Mouse (Mus musculus): ENCODE results near the gene Mettl6. TPM values are rescaled to one million over a fixed set of nuclear protein-coding genes. Genes with fewer than 3 reads are reported as not detected.

Gene Mettl6
- polyA plus RNA-seq, 1 experiment, result 17.0 TPM

- Histone ChIP-seq H3ac (ENCODE audit: control insufficient read depth, insufficient read length, low read depth) (no peak overlapping the region), H3K36me3 (ENCODE audit: control insufficient read depth, insufficient read depth) (no peaks in the 10 kb centered on the region), H3K79me2 (ENCODE audit: control insufficient read depth, insufficient read depth) (peaks cover 16% of the 10 kb centered on the region), H3K27me3 (ENCODE audit: control insufficient read depth, insufficient read depth, insufficient read length) (no peaks in the 10 kb centered on the region), H3K79me3 (ENCODE audit: low read depth) (peaks cover 4% of the 10 kb centered on the region), H3K4me3 (ENCODE audit: insufficient read depth, poor library complexity, severe bottlenecking) (no peak overlapping the region)
- no peak for TF ChIP-seq USF1 (IDR thresholded peaks at IDR 0.05; ENCODE audit: low read depth)
- TF ChIP-seq CTCF (IDR thresholded peaks at IDR 0.05; ENCODE audit: control insufficient read depth, insufficient read depth, insufficient read length), result no peak
- no peak for TF ChIP-seq MYOG (IDR thresholded peaks at IDR 0.05; ENCODE audit: control insufficient read depth, extremely low read depth, insufficient read length)
- no peak for TF ChIP-seq MYOD1 (IDR thresholded peaks at IDR 0.05; ENCODE audit: control insufficient read depth, insufficient read length, low read depth)
- TF ChIP-seq CEBPB (IDR thresholded peaks at IDR 0.05; ENCODE audit: low read depth), result no peak
Observed at GRCm38 (mm10) chr14:31431789-31432330, 63.0 kb downstream of the Mettl6 start.

GRCm38 (mm10) chr14:31429004-31429395 is 65.8 kb downstream of the Mettl6 start:
- Histone ChIP-seq H3K79me3 (ENCODE audit: low read depth) (peaks cover 3% of the 10 kb centered on the region), H3ac (ENCODE audit: control insufficient read depth, insufficient read length, low read depth) (no peak overlapping the region), H3K79me2 (ENCODE audit: control insufficient read depth, insufficient read depth) (peaks cover 6% of the 10 kb centered on the region), H3K36me3 (ENCODE audit: control insufficient read depth, insufficient read depth) (no peaks in the 10 kb centered on the region), H3K27me3 (ENCODE audit: control insufficient read depth, insufficient read depth, insufficient read length) (no peaks in the 10 kb centered on the region), H3K4me3 (ENCODE audit: insufficient read depth, poor library complexity, severe bottlenecking) (no peak overlapping the region)
- no peak for TF ChIP-seq FOSL1 (IDR thresholded peaks at IDR 0.05; ENCODE audit: insufficient read depth, low read length, poor library complexity, severe bottlenecking)

DNA sequence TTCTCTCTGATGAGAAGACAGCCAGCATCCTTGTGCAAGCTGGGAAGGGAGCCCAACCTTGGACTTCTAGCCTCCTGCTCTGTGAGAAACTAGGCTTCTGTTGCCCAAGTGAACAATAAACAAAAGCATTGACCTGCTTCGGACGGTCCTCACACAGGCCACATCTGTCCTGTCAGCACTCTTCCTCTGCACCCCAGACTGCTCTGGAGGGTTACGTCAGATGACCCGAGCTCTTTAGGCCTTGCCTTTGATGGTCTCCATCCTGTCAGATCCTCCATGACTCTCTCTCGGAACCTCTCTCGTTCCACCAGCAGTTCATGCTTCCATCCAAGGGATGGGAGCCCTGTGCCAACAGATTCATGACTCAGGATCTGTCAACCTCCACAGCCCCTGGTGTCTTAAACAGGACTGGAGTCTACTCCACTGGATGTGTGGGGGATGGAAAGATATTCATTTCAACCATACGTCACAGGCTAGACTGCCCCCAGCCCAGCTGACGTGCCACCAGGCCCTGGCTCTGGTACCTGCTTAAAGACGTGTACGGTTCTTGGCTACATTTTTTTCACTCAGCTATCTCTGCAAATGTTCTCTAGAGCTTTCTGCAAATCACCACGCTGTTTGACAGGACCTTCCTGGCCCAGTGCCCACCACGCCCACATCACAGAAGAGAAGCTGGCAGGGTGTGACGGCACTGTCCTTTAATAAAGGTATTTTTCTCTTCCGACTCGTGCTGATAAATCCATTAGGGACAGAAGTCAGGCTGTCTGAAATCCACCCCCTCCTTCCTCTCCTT is 66.4 kb downstream of the Mettl6 start:
- peaks cover 3% of the 10 kb centered on the region for H3K79me3 ChIP-seq (ENCODE audit: low read depth)
- TF ChIP-seq USF1 (IDR thresholded peaks at IDR 0.05; ENCODE audit: low read depth) (no peak), CEBPB (IDR thresholded peaks at IDR 0.05; ENCODE audit: low read depth) (no peak), FOSL1 (IDR thresholded peaks at IDR 0.05; ENCODE audit: insufficient read depth, low read length, poor library complexity, severe bottlenecking) (no peak), CTCF (IDR thresholded peaks at IDR 0.05; ENCODE audit: control insufficient read depth, insufficient read depth, insufficient read length) (no peak), MYOG (IDR thresholded peaks at IDR 0.05; ENCODE audit: control insufficient read depth, extremely low read depth, insufficient read length) (no peak), MYOD1 (IDR thresholded peaks at IDR 0.05; ENCODE audit: control insufficient read depth, insufficient read length, low read depth) (no peak)
- no peak overlapping the region for H3K4me3 ChIP-seq (ENCODE audit: insufficient read depth, poor library complexity, severe bottlenecking)
- H3K36me3 ChIP-seq (ENCODE audit: control insufficient read depth, insufficient read depth), result no peaks in the 10 kb centered on the region
- no peaks in the 10 kb centered on the region for H3K27me3 ChIP-seq (ENCODE audit: control insufficient read depth, insufficient read depth, insufficient read length)
- H3K79me2 ChIP-seq (ENCODE audit: control insufficient read depth, insufficient read depth), result peaks cover 6% of the 10 kb centered on the region
- H3ac ChIP-seq (ENCODE audit: control insufficient read depth, insufficient read length, low read depth), result no peak overlapping the region

Other genes starting within 250 kb of the Mettl6 start
- gene Phf7, start 243.7 kb downstream of the Mettl6 start, polyA plus RNA-seq (2012; fragmentation: generic; extraction: Trizol), result 4.5 TPM
- 42.0 TPM for gene Bap1, start 243.6 kb downstream of the Mettl6 start, polyA plus RNA-seq (2012; fragmentation: generic; extraction: Trizol)
- gene Dnah1, start 171.1 kb downstream of the Mettl6 start, polyA plus RNA-seq (2012; fragmentation: generic; extraction: Trizol), result 0.01 TPM
- 6.7 TPM for gene Capn7, start 158.4 kb downstream of the Mettl6 start, polyA plus RNA-seq (2012; fragmentation: generic; extraction: Trizol)
- gene Sh3bp5, start 59.0 kb downstream of the Mettl6 start, polyA plus RNA-seq (2012; fragmentation: generic; extraction: Trizol), result 8.7 TPM
- gene Eaf1, start 641 bp downstream of the Mettl6 start, polyA plus RNA-seq (2012; fragmentation: generic; extraction: Trizol), result 30.2 TPM
- gene Colq, start 96.3 kb upstream of the Mettl6 start, polyA plus RNA-seq (2012; fragmentation: generic; extraction: Trizol), result not detected
- gene Gm49387, start 145.8 kb upstream of the Mettl6 start, polyA plus RNA-seq (2012; fragmentation: generic; extraction: Trizol), result not detected
- gene Btd, start 146.0 kb upstream of the Mettl6 start, polyA plus RNA-seq (2012; fragmentation: generic; extraction: Trizol), result 16.7 TPM
- gene Hacl1, start 146.2 kb upstream of the Mettl6 start, polyA plus RNA-seq (2012; fragmentation: generic; extraction: Trizol), result 1.4 TPM